Mouse (Mus musculus) left cerebral cortex, postnatal 25 days (tissue): ENCODE measurements around the gene Rexo4. TPM values are rescaled to one million over a fixed set of nuclear protein-coding genes. Genes with fewer than 3 reads are reported as not detected.

Source experiments
- DNase-seq, 2 experiments: peaks; one replicate each; pipeline ENCODE4 v3.0.0; 2022; ENCODE audit warnings: low spot score in 2 of 2, mixed read lengths in 1 of 2
- intact Hi-C: fragments of 180-260 bp; cut with DNase I; formaldehyde crosslinking; loops from one replicate; pipeline ENCODE4 v1.15.1; 2025
- total RNA-seq, 2 experiments: library from RNA; stranded (reverse); gene quantifications; 2 replicates each; pipeline ENCODE4 v1.2.3; 2021

Gene Rexo4
- total RNA-seq, 2 experiments from 2014 or later = 56.0 to 56.9 TPM

- intact Hi-C loops = no loop called here
- DNase-seq = no peak
Observed at GRCm38 (mm10) chr2:26952193-26952592, 12.0 kb downstream of the Rexo4 start.

GRCm38 (mm10) chr2:26951346-26951905 lies 12.8 kb downstream of the Rexo4 start:
- DNase-seq = no peak
- intact Hi-C loops = no loop called here

GRCm38 (mm10) chr2:26950411-26950810 lies 13.8 kb downstream of the Rexo4 start:
- intact Hi-C loops = no loop called here

DNA sequence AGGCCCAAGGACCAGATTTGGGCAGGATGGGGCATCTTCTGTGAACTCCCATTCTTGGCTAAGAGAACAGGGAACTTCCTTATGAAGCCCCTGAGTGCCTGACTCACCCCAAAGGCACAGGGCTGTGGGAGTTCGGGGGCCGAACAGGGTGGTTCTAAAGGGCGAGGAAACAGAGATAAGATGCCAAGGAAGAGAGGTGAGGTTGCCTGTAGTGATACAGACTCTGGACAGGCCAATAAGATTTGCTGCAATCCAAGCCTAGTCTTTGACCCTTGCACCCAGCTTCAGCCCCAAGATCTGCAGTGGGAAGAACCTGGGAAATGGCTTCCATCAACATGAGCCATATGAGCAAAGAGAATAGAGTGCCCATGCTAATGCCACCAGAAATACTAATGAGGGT lies 20.9 kb downstream of the Rexo4 start:
- intact Hi-C loops = no loop called here
- no peak for DNase-seq

More at GRCm38 (mm10) chr2:26950411-26950810, 13.8 kb downstream of the Rexo4 start:
- DNase-seq = no peak

DNA sequence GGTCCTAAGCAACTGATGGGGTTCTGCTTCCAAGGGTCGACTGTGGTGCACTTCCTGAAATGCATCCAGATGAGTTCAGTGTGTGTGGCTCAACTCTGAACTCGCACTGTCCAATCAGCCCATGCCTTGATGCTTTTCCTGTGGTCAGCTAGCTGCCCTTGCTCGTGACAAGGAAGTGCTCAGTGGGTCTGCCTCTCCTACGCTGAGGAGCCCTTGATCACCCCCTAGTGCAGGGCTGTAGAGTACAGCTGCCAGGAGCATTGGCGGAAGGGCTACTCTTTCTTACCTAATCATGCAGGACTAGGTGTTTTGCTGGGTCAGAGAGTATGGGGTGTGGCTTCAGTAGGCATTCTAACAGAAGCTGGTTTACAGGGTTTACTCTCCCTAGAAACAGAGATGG lies 22.6 kb downstream of the Rexo4 start:
- intact Hi-C loops = no loop called here
- no peak for DNase-seq

DNA sequence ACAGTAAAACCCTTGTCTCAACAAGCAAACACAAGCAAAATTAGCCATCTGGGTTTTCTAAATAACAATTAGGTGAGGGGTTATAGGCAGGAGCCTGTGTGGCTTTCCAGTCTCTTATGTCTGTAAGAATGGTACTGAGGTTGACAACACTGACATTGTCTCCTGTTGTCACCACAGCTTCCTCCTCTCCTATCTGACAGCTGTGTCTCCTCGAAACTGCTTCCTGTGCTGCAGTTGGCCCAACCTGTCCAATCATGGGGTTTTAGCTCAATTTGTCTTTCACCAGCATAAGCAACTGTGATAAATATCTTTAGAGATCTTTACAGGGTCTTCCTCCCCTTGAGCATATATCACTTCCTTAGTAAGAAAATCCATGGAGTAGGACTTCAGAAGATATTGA lies 27.8 kb downstream of the Rexo4 start:
- DNase-seq = no peak
- intact Hi-C loops = no loop called here

DNA sequence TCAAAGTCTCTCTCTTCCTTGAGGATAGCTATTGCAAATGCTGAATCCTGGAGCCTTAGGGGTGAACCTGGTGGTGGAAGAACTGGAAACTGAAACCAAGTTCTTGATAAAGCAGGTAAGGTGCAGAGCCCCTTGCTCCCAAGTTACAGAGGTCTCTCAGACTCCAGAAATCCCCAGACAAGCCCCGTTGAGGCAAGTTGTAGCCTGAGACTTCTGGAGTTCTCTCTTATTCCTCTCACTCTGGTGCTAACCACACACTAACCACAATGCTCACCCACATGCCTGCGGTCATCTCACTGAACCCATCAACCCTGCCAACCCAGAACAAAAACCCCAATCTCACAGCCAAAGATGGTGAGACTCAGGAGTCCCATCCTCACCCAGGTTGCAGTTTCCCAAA lies 28.9 kb downstream of the Rexo4 start:
- intact Hi-C loops = no loop called here
- DNase-seq = no peak

DNA sequence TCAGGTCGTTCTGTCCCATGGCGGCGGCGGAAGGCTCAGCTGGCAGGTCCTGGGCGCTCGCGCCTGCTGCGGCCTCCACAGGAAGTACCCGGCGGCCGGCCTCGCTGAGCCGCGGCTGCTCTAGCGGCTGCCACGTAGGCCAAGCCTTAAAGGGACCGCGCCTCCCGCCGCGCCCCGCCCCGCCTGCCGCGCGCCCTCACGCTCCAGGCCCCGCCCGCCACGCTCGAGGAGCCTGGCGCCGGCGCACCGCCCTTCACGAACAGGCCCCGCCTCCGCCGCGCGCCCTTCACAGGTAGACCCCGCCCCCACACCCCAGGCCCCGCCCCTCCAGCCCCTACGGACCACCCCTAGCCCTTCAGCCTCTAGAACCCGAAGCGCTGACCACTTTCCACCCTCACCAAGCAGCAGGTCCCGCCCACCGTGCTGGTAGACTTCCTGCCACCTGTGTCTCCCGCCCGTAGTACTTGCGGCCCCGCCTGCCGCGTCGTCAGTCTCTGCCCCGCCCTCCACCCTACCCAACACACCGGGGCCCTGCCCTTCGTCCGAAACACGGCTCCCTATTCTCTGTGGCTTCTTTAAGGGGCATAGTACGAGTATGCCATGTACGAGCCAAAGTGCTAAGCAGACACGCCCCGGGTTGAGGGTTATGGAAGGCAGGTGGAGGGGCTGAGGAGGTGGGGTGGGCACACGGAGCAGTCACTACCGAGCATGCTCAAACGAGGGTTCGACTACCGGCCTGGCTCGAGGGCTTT lies 30.7 kb downstream of the Rexo4 start, which contains the start of the genes Surf4 and Stkld1:
Gene Surf4 (minus strand): TSS at position 625 of the 752 bp plus-strand sequence.
Gene Stkld1 (plus strand): TSS at position 744 of the 752 bp plus-strand sequence.
- peak; percentile 94 for DNase-seq
- intact Hi-C loops = loop anchor here (1.0 to 5.0 kb wide), 2 partner anchors 31 to 79 kb away; partner anchors contain the start of gene Rexo4

DNA sequence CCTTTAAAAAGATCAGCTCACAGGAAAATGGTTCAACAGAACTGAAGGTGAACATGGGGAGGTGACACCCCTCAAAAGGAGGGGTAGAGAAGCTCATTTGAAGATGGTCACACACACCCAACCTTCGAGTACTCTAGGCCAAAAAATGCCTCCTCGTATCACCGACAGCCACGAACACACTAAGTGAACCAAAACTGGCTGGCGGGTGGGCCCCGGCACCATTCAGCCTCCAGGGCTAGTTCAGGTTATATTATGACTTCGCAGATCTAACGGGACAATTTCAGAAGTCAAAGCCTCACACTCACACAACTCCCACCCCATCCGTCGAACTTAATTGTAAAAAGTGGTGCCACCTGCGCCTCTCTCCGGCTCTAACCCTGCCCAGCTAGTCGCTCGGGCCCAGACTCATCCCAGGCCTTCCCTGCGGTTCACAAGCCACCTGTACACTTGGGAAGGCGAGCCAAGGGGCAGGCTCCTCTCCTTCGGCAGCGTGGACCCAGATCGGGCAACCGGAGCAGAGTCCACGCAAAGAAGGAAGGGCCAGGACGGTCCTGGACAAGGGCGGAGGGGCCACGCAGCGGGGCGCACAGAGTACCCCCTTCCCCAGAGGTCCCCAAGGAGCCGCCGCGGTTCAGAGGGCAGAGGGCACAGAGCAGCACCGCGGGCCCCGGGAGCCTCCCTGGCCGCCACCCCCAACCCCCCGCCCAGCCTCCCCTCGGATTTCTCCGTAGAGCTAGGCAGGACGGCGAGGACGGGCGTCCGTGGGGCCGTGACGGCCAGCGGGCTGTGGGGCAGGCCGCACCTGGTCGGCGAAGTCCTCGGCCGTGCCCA lies 31.5 kb downstream of the Rexo4 start:
- intact Hi-C loops = loop anchor here (1.0 to 5.0 kb wide), 2 partner anchors 32 to 80 kb away; partner anchors contain the start of gene Rexo4
- DNase-seq = no peak

GRCm38 (mm10) chr2:26930390-26930789 lies 33.8 kb downstream of the Rexo4 start:
- intact Hi-C loops = loop anchor here (2.0 to 5.0 kb wide), 3 partner anchors 82 to 306 kb away; no protein-coding TSS in a partner anchor

DNA sequence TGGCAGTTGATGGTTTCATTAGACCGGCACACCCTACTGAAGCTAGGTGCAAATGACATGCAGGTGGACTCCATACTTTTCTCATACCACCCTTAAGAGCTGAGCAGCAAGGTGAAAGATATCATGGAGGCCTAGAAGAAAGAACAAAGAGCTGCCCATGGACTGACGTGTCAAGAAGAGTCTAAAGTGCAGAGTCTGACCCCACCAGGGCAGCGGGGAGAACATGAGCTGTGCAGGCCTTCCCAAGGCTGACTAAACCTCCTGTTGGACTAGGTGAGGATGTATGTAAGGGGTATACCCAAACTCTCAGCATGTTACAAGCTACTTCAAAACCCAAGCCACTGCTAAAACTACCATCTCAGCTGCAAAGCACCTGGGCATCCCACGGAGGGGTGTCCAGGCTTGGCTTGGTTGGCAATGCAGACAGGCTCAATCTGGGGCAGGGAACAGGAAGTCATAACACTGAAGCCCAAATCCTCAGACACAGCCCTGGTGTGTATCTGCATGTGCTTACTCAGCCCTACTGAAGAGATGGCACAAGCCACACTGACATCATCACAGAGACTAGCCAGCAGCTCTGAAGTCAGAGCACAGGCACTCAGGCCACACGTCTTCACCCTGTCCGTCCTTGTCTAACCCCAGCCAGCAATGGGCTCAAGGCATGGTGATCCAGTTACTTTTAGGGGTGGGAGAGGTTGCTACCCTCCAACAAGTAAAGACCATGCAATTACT lies 36.3 kb downstream of the Rexo4 start:
- intact Hi-C loops = no loop called here
- DNase-seq = no peak

More at GRCm38 (mm10) chr2:26930390-26930789, 33.8 kb downstream of the Rexo4 start:
- DNase-seq = peak; percentile 59 to 85

DNA sequence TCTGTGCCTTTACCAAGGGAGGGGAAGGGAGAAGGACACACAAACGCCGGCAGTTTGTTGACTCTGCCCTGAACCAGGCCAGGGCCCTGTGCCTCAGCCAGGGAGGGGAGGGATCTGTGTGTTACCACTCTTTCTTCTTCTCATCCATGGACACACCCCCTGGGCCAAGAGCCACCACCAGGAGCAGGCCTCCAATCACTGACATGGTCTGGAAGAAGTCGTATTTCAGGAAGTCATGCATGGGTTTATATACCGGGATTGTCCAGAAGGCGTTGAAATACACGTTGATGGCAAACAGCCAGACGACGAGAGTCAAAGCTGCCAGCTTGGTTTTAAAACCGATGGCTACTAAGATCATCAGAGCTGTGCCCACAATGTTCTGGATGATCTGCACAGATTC lies 42.4 kb downstream of the Rexo4 start:
- intact Hi-C loops = no loop called here
- DNase-seq = no peak

DNA sequence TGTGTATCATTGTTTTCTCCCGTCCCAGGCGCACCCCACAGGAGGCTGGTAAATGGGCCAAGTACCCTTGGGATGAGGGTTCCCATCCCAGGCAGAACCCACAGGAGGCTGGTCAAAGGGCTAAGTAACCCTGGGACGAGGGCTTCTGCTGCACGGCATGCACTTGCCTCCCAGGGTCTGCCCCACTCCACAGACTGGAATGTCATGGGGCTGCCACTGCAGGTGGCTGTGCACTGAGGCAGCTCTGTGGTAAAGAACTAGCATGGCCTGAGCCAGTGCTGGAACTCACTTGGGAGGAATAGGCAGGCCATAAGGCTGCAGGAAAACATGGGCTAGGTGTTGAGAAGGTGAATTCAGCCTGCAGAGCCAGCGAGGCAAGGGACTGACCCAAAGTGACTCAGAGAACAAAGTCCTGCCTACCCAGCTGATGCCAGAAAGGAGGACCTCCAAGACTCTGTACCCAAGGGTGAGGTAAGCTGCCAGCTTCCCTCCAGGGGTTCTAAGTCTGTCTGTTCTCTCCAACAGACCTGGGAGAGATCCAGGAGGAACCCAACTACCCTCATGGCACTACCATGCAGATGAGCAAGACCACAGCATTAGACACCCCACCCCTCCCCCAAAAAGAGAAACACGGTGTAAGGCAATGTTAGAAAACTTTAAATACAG lies 43.9 kb downstream of the Rexo4 start:
- intact Hi-C loops = no loop called here
- DNase-seq = no peak

DNA sequence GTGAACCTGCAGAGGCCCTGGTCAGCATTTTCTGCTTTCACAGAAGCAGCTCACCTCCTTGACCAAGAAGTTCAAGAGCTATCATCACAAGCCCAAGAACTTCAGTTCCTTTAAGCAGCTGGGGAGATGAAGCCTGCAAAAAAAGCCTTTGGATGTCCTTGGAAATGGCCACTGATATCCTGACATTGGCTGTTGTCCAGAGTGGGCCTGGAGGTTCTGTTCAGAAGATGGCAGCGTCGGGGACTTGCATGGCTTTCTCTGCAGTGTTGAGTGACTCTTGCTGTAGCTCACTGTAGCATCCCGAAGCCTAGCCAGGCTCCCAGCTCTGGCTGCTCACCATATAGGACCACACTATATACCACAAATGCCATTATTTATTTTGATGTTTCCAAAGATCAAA lies 44.5 kb downstream of the Rexo4 start:
- no peak for DNase-seq
- intact Hi-C loops = loop anchor here (10.0 kb wide), 1 partner anchor 475 kb away; the partner anchor contains the start of gene Sec16a

DNA sequence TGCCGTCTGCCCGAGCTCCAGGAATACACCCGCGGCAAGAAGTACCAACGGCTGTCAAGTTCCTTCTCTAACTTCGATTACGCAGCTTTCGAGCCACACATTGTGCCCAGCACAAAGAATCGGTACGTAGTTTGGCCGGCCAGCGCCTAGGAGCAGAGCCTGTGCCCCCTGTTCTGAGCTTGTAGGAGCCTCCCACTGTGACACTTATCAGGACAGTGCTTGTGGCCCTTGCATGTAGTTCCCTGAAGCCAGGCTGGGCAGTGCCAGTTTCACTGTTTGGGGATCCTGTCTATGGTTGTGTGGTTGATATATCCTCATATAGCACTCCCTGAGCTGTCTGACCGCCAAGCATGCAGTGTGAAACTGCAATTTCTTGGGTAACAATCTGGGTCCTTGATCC lies 47.4 kb downstream of the Rexo4 start:
- DNase-seq = no peak
- intact Hi-C loops = loop anchor here (10.0 kb wide), 1 partner anchor 472 kb away; the partner anchor contains the start of gene Sec16a

- peak; percentile 88 to 94 for DNase-seq
- intact Hi-C loops = loop anchor here (10.0 kb wide), 1 partner anchor 471 kb away; the partner anchor contains the start of gene Sec16a
Observed at GRCm38 (mm10) chr2:26915927-26916728, 48.1 kb downstream of the Rexo4 start, which contains the start of the genes Surf2 and Surf1. Surf2 (plus strand) TSS chr2:26916367. Surf1 (minus strand) TSS chr2:26916530.

- no peak for DNase-seq
- intact Hi-C loops = loop anchor here (5.0 to 10.0 kb wide), 3 partner anchors 98 to 470 kb away; partner anchors contain the start of genes Sec16a and Slc2a6
Observed at GRCm38 (mm10) chr2:26914148-26914941, 49.8 kb downstream of the Rexo4 start.
